Mouse (Mus musculus) adrenal gland, adult (tissue): ENCODE measurements around the gene Prelp.

ENCODE experiments used
- DNase-seq, 2 experiments: peaks; one replicate each; pipeline ENCODE4 v3.0.0; 2022 to 2023; ENCODE audit warnings: low spot score in 1 of 2; ENCODE audit not compliant: inconsistent age in 2 of 2

The Prelp gene

GRCm38 (mm10) chr1:133861028-133861427 is 60.2 kb downstream of the Prelp start:
- DNase-seq: no peak
